Mouse (Mus musculus) myocyte (in vitro differentiated cells): ENCODE measurements around the gene Tcap. TPM values are rescaled to one million over a fixed set of nuclear protein-coding genes. Genes with fewer than 3 reads are reported as not detected.

Experiments
- H3K27me3 ChIP-seq: one replicate; pipeline ENCODE4 v1.6.1; 2011; ENCODE audit not compliant: control insufficient read depth, insufficient read depth, insufficient read length
- H3K36me3 ChIP-seq: one replicate; pipeline ENCODE4 v1.6.1; 2011; ENCODE audit not compliant: control insufficient read depth, insufficient read depth
- H3K4me2 ChIP-seq: one replicate; pipeline ENCODE4 v1.6.1; 2011; ENCODE audit warnings: low read depth, control low read depth
- H3K4me3 ChIP-seq: one replicate; pipeline ENCODE4 v1.5.1; 2011; ENCODE audit warnings: mild to moderate bottlenecking, control low read depth, moderate library complexity
- H3K79me2 ChIP-seq: one replicate; pipeline ENCODE4 v1.6.1; 2011; ENCODE audit not compliant: control insufficient read depth, insufficient read depth
- H3ac ChIP-seq: one replicate; pipeline ENCODE4 v1.6.1; 2011; ENCODE audit not compliant: control insufficient read depth, insufficient read length
- CEBPB ChIP-seq: IDR thresholded peaks from 2 replicates; pipeline ENCODE4 v1.6.1; 2011; ENCODE audit warnings: mild to moderate bottlenecking, moderate library complexity; ENCODE audit not compliant: poor library complexity, insufficient read depth, severe bottlenecking
- E2F4 ChIP-seq: IDR thresholded peaks from one replicate; pipeline ENCODE4 v1.6.1; 2011; ENCODE audit warnings: mild to moderate bottlenecking, control low read depth, moderate library complexity; ENCODE audit not compliant: insufficient read depth
- MAX ChIP-seq: IDR thresholded peaks from one replicate; pipeline ENCODE4 v1.6.1; 2011; ENCODE audit warnings: low read depth, mild to moderate bottlenecking, control low read depth
- MYOD1 ChIP-seq, 3 experiments: IDR thresholded peaks; one replicate each; pipeline ENCODE4 v1.6.1; 2011; ENCODE audit warnings: control low read depth in 2 of 3, low read depth in 2 of 3, mild to moderate bottlenecking in 2 of 3, moderate library complexity in 1 of 3; ENCODE audit not compliant: insufficient read length in 2 of 3, control insufficient read depth in 1 of 3
- MYOG ChIP-seq, 3 experiments: IDR thresholded peaks; one replicate each; pipeline ENCODE4 v1.6.1; 2011; ENCODE audit warnings: control low read depth in 2 of 3, low read depth in 2 of 3, mild to moderate bottlenecking in 2 of 3; ENCODE audit not compliant: insufficient read length in 2 of 3, control insufficient read depth in 1 of 3, insufficient read depth in 1 of 3
- POLR2A ChIP-seq: IDR thresholded peaks from one replicate; pipeline ENCODE4 v1.6.1; 2011; ENCODE audit warnings: low read depth, mild to moderate bottlenecking, control low read depth, moderate library complexity; ENCODE audit not compliant: insufficient read length
- POLR2AphosphoS2 ChIP-seq: IDR thresholded peaks from one replicate; pipeline ENCODE4 v1.6.1; 2011; ENCODE audit warnings: low read depth, control low read depth; ENCODE audit not compliant: insufficient read length
- REST ChIP-seq: IDR thresholded peaks from one replicate; pipeline ENCODE4 v1.6.1; 2011; ENCODE audit warnings: mild to moderate bottlenecking, control low read depth, moderate library complexity; ENCODE audit not compliant: insufficient read depth, insufficient read length
- SRF ChIP-seq: IDR thresholded peaks from one replicate; pipeline ENCODE4 v1.6.1; 2011; ENCODE audit warnings: low read depth; ENCODE audit not compliant: control insufficient read depth, insufficient read length
- TCF12 ChIP-seq: IDR thresholded peaks from one replicate; pipeline ENCODE4 v1.6.1; 2011; ENCODE audit warnings: mild to moderate bottlenecking, control low read depth; ENCODE audit not compliant: poor library complexity, insufficient read depth, severe bottlenecking
- TCF3 ChIP-seq: IDR thresholded peaks from one replicate; pipeline ENCODE4 v1.6.1; 2011; ENCODE audit warnings: low read depth, control low read depth; ENCODE audit not compliant: insufficient read length
- USF1 ChIP-seq: IDR thresholded peaks from one replicate; pipeline ENCODE4 v1.6.1; 2011; ENCODE audit warnings: low read depth, mild to moderate bottlenecking, control low read depth, moderate library complexity
- polyA plus RNA-seq: library from polyadenylated mRNA; unstranded; fragments of >200 nt; fragmentation: generic; extraction: Trizol; gene quantifications from one replicate; pipeline ENCODE4 v1.2.1, GENCODE M21; 2012; ENCODE audit warnings: missing spikeins

Tcap gene
- polyA plus RNA-seq, 1 experiment: 131 TPM

GRCm38 (mm10) chr11:98418939-98419547, 35.4 kb downstream of the Tcap start:
- no peaks in the 10 kb centered on the region for H3K27me3 ChIP-seq
- no peak for TF ChIP-seq MAX
- no peak for TF ChIP-seq TCF3
- TF ChIP-seq POLR2AphosphoS2: no peak
- no peak for TF ChIP-seq MYOG (IDR thresholded peaks at IDR 0.05; ENCODE audit: control insufficient read depth in 1 of 3, insufficient read depth in 1 of 3, insufficient read length in 2 of 3, low read depth in 2 of 3)
- TF ChIP-seq USF1: no peak
- no peak for TF ChIP-seq POLR2A
- no peak for TF ChIP-seq MYOD1 (IDR thresholded peaks at IDR 0.05; ENCODE audit: control insufficient read depth in 1 of 3, insufficient read length in 2 of 3, low read depth in 2 of 3)
- no peak for TF ChIP-seq E2F4
- no peak for TF ChIP-seq CEBPB
- no peak for TF ChIP-seq SRF
- no peak for TF ChIP-seq TCF12
- peaks cover 8% of the 10 kb centered on the region for H3K36me3 ChIP-seq
- H3K4me3 ChIP-seq: no peak overlapping the region
- H3K79me2 ChIP-seq: peaks cover 25% of the 10 kb centered on the region
- no peak overlapping the region for H3K4me2 ChIP-seq
- H3ac ChIP-seq: no peak overlapping the region

- TF ChIP-seq TCF12 (no peak), REST (no peak), MYOD1 (IDR thresholded peaks at IDR 0.05; ENCODE audit: control insufficient read depth in 1 of 3, insufficient read length in 2 of 3, low read depth in 2 of 3) (no peak), POLR2A (no peak), POLR2AphosphoS2 (no peak), TCF3 (no peak), USF1 (no peak)
- no peak overlapping the region for H3K4me3 ChIP-seq
- H3K27me3 ChIP-seq: no peaks in the 10 kb centered on the region
- H3K4me2 ChIP-seq: no peak overlapping the region
- H3K79me2 ChIP-seq: no peaks in the 10 kb centered on the region
- H3K36me3 ChIP-seq: peaks cover 21% of the 10 kb centered on the region
- no peak overlapping the region for H3ac ChIP-seq
These were observed 43.0 kb downstream of the Tcap start for GRCm38 (mm10) chr11:98426592-98426991.

- Histone ChIP-seq H3ac (no peak overlapping the region), H3K27me3 (no peaks in the 10 kb centered on the region), H3K36me3 (peaks cover 30% of the 10 kb centered on the region), H3K79me2 (no peaks in the 10 kb centered on the region), H3K4me3 (no peak overlapping the region), H3K4me2 (no peak overlapping the region)
- no peak for TF ChIP-seq SRF
- TF ChIP-seq POLR2A: no peak
- TF ChIP-seq TCF12: no peak
- no peak for TF ChIP-seq MAX
- no peak for TF ChIP-seq REST
- TF ChIP-seq E2F4: no peak
- TF ChIP-seq MYOG (IDR thresholded peaks at IDR 0.05; ENCODE audit: control insufficient read depth in 1 of 3, insufficient read depth in 1 of 3, insufficient read length in 2 of 3, low read depth in 2 of 3): no peak
- TF ChIP-seq CEBPB: no peak
- TF ChIP-seq POLR2AphosphoS2: no peak
- TF ChIP-seq TCF3: no peak
- no peak for TF ChIP-seq MYOD1 (IDR thresholded peaks at IDR 0.05; ENCODE audit: control insufficient read depth in 1 of 3, insufficient read length in 2 of 3, low read depth in 2 of 3)
- no peak for TF ChIP-seq USF1
These were observed 44.8 kb downstream of the Tcap start for GRCm38 (mm10) chr11:98428436-98428835.

GRCm38 (mm10) chr11:98431743-98432502, 48.3 kb downstream of the Tcap start:
- H3K4me3 ChIP-seq: no peak overlapping the region
- H3ac ChIP-seq: no peak overlapping the region

More at GRCm38 (mm10) chr11:98431743-98432502, 48.3 kb downstream of the Tcap start:
- Histone ChIP-seq H3K4me2 (no peak overlapping the region), H3K36me3 (peaks cover 26% of the 10 kb centered on the region), H3K27me3 (no peaks in the 10 kb centered on the region), H3K79me2 (no peaks in the 10 kb centered on the region)
- TF ChIP-seq USF1 (no peak), REST (no peak), POLR2A (no peak), SRF (no peak), MYOG (IDR thresholded peaks at IDR 0.05; ENCODE audit: control insufficient read depth in 1 of 3, insufficient read depth in 1 of 3, insufficient read length in 2 of 3, low read depth in 2 of 3) (no peak), CEBPB (no peak), MYOD1 (IDR thresholded peaks at IDR 0.05; ENCODE audit: control insufficient read depth in 1 of 3, insufficient read length in 2 of 3, low read depth in 2 of 3) (no peak), POLR2AphosphoS2 (no peak), MAX (no peak), TCF3 (no peak), E2F4 (no peak), TCF12 (no peak)

Other genes starting within 250 kb of the Tcap start
- gene Fbxl20, start 233.4 kb upstream of the Tcap start, polyA plus RNA-seq: 5.9 TPM
- 15.9 TPM for gene Med1, start 190.5 kb upstream of the Tcap start, polyA plus RNA-seq
- gene Cdk12, start 180.8 kb upstream of the Tcap start, polyA plus RNA-seq: 7.3 TPM
- gene Neurod2, start 54.2 kb upstream of the Tcap start, polyA plus RNA-seq: not detected
- gene Ppp1r1b, start 35.4 kb upstream of the Tcap start, polyA plus RNA-seq: not detected
- gene Stard3, start 25.4 kb upstream of the Tcap start, polyA plus RNA-seq: 25.8 TPM
- gene Pnmt, start 2.6 kb downstream of the Tcap start, polyA plus RNA-seq: 2.2 TPM
- 8.7 TPM for gene Pgap3, start 16.7 kb downstream of the Tcap start, polyA plus RNA-seq
- gene Erbb2, start 28.7 kb downstream of the Tcap start, polyA plus RNA-seq: 33.5 TPM
- 112 TPM for gene Mien1, start 55.2 kb downstream of the Tcap start, polyA plus RNA-seq
- gene Grb7, start 62.6 kb downstream of the Tcap start, polyA plus RNA-seq: not detected
- gene Ikzf3, start 162.2 kb downstream of the Tcap start, polyA plus RNA-seq: not detected
- not detected for gene Zpbp2, start 167.3 kb downstream of the Tcap start, polyA plus RNA-seq
- gene Ormdl3, start 203.6 kb downstream of the Tcap start, polyA plus RNA-seq: 43.5 TPM
- gene Lrrc3c, start 214.5 kb downstream of the Tcap start, polyA plus RNA-seq: not detected
- 0.44 TPM for gene Gm12355, start 241.8 kb downstream of the Tcap start, polyA plus RNA-seq
- not detected for gene Gsdma3, start 242.5 kb downstream of the Tcap start, polyA plus RNA-seq